Mouse (Mus musculus) lung, adult 2 months (tissue): ENCODE measurements around the gene Dop1b.

Experiments used
- CTCF ChIP-seq: fragments of 200-500 bp; IDR thresholded peaks from 2 replicates; pipeline ENCODE4 v1.5.1; 2011; ENCODE audit warnings: mild to moderate bottlenecking, low read length, control low read depth; ENCODE audit not compliant: insufficient read depth
- POLR2A ChIP-seq: fragments of 200-500 bp; IDR thresholded peaks from 2 replicates; pipeline ENCODE4 v1.6.1; 2011; ENCODE audit warnings: low read depth, mild to moderate bottlenecking, control low read depth, low read length, borderline replicate concordance; ENCODE audit errors: extremely low read depth

- no peak for TF ChIP-seq CTCF
- no peak for TF ChIP-seq POLR2A
These were observed 29.5 kb upstream of the Dop1b start for GRCm38 (mm10) chr16:93682156-93682688.
